Mouse (Mus musculus): ENCODE data around the gene Fbxo28. TPM values are rescaled to one million over a fixed set of nuclear protein-coding genes. Genes with fewer than 3 reads are reported as not detected.

Fbxo28 gene
- total and polyA plus RNA-seq, 3 experiments: 16.3 to 72.5 (median 17.2) TPM

- TF ChIP-seq CHD1 (IDR thresholded peaks at IDR 0.05; ENCODE audit: low read depth, low read length): no peak
Measured at GRCm38 (mm10) chr1:182371891-182372290, 30.5 kb upstream of the Fbxo28 start (continued).

GRCm38 (mm10) chr1:182369435-182369834 lies 28.0 kb upstream of the Fbxo28 start:
- DNase-seq (ENCODE audit: low read depth, low spot score): no peak
- no peak overlapping the region for H3K4me3 ChIP-seq (ENCODE audit: control insufficient read depth in 1 of 2, insufficient read depth in 1 of 2, low read depth in 2 of 2, low read length in 2 of 2)
- TF ChIP-seq ZNF384 (IDR thresholded peaks at IDR 0.05; ENCODE audit: low read depth, low read length) (no peak), MAFK (IDR thresholded peaks at IDR 0.05; ENCODE audit: borderline replicate concordance, low read depth, low read length) (no peak), MYC (IDR thresholded peaks at IDR 0.05; ENCODE audit: low read depth, low read length) (no peak), MXI1 (IDR thresholded peaks at IDR 0.05; ENCODE audit: low read depth, low read length) (no peak), RAD21 (IDR thresholded peaks at IDR 0.05; ENCODE audit: low read depth, low read length) (no peak), CHD2 (IDR thresholded peaks at IDR 0.05; ENCODE audit: low read length) (no peak), EP300 (IDR thresholded peaks at IDR 0.05; ENCODE audit: low read depth in 1 of 2, low read length in 2 of 2) (no peak), BHLHE40 (IDR thresholded peaks at IDR 0.05; ENCODE audit: borderline replicate concordance, low read depth, low read length) (no peak), ELF1 (IDR thresholded peaks at IDR 0.05; ENCODE audit: low read depth, low read length) (no peak)
- no peaks in the 10 kb centered on the region; a peak in 2 of 4 replicates for H3K27me3 ChIP-seq (ENCODE audit: control insufficient read depth in 1 of 2, insufficient read depth in 2 of 2, low read length in 2 of 2)
- no peak overlapping the region for H3K9ac ChIP-seq (ENCODE audit: control insufficient read depth, low read depth, low read length, poor library complexity, severe bottlenecking)
- H3K27ac ChIP-seq (ENCODE audit: control insufficient read depth, low read depth, low read length): no peak overlapping the region
- peaks cover 6 to 26% of the 10 kb centered on the region in 2 experiments for H3K4me1 ChIP-seq (ENCODE audit: control insufficient read depth in 1 of 2, insufficient read depth in 2 of 2, low read length in 2 of 2)
- no peaks in the 10 kb centered on the region for H3K9me3 ChIP-seq (replicated peaks; ENCODE audit: insufficient read depth, low read length)
- no peaks in the 10 kb centered on the region for H3K79me2 ChIP-seq (ENCODE audit: control insufficient read depth, insufficient read depth, low read length, poor library complexity)
- H3K36me3 ChIP-seq (ENCODE audit: control insufficient read depth in 1 of 2, insufficient read depth in 2 of 2, low read length in 2 of 2): peaks cover 0 to 13% of the 10 kb centered on the region in 2 experiments; a peak in 2 of 4 replicates

- DNase-seq (ENCODE audit: low read depth, low spot score): no peak
- Histone ChIP-seq H3K79me2 (ENCODE audit: control insufficient read depth, insufficient read depth, low read length, poor library complexity) (no peaks in the 10 kb centered on the region), H3K9ac (ENCODE audit: control insufficient read depth, low read depth, low read length, poor library complexity, severe bottlenecking) (no peak overlapping the region), H3K27ac (ENCODE audit: control insufficient read depth, low read depth, low read length) (no peak overlapping the region), H3K9me3 (replicated peaks; ENCODE audit: insufficient read depth, low read length) (no peaks in the 10 kb centered on the region), H3K4me1 (ENCODE audit: control insufficient read depth in 1 of 2, insufficient read depth in 2 of 2, low read length in 2 of 2) (peaks cover 6 to 32% of the 10 kb centered on the region in 2 experiments), H3K4me3 (ENCODE audit: control insufficient read depth in 1 of 2, insufficient read depth in 1 of 2, low read depth in 2 of 2, low read length in 2 of 2) (no peak overlapping the region), H3K36me3 (ENCODE audit: control insufficient read depth in 1 of 2, insufficient read depth in 2 of 2, low read length in 2 of 2) (peaks cover 0 to 17% of the 10 kb centered on the region in 2 experiments; a peak in 2 of 4 replicates), H3K27me3 (ENCODE audit: control insufficient read depth in 1 of 2, insufficient read depth in 2 of 2, low read length in 2 of 2) (no peaks in the 10 kb centered on the region; a peak in 2 of 4 replicates)
- no peak for TF ChIP-seq MXI1 (IDR thresholded peaks at IDR 0.05; ENCODE audit: low read depth, low read length)
- TF ChIP-seq MAZ (IDR thresholded peaks at IDR 0.05; ENCODE audit: low read depth, low read length): no peak
- TF ChIP-seq ELF1 (IDR thresholded peaks at IDR 0.05; ENCODE audit: low read depth, low read length): no peak
- no peak for TF ChIP-seq ZKSCAN1 (IDR thresholded peaks at IDR 0.05; ENCODE audit: low read depth, low read length)
Measured at GRCm38 (mm10) chr1:182368782-182369181, 27.4 kb upstream of the Fbxo28 start.

- no peaks in the 10 kb centered on the region; a peak in 2 of 4 replicates for H3K27me3 ChIP-seq (ENCODE audit: control insufficient read depth in 1 of 2, insufficient read depth in 2 of 2, low read length in 2 of 2)
- TF ChIP-seq ZMIZ1 (IDR thresholded peaks at IDR 0.05; ENCODE audit: low read depth, low read length): no peak
- TF ChIP-seq ETS1 (IDR thresholded peaks at IDR 0.05; ENCODE audit: low read depth, low read length): no peak
- H3K36me3 ChIP-seq (ENCODE audit: control insufficient read depth in 1 of 2, insufficient read depth in 2 of 2, low read length in 2 of 2): peaks cover 0 to 20% of the 10 kb centered on the region in 2 experiments; a peak in 2 of 4 replicates
- no peak for DNase-seq (ENCODE audit: low read depth, low spot score)
- H3K4me3 ChIP-seq (ENCODE audit: control insufficient read depth in 1 of 2, insufficient read depth in 1 of 2, low read depth in 2 of 2, low read length in 2 of 2): no peak overlapping the region
- peaks cover 6 to 35% of the 10 kb centered on the region in 2 experiments for H3K4me1 ChIP-seq (ENCODE audit: control insufficient read depth in 1 of 2, insufficient read depth in 2 of 2, low read length in 2 of 2)
- H3K9me3 ChIP-seq (replicated peaks; ENCODE audit: insufficient read depth, low read length): no peaks in the 10 kb centered on the region
- H3K9ac ChIP-seq (ENCODE audit: control insufficient read depth, low read depth, low read length, poor library complexity, severe bottlenecking): no peak overlapping the region
- no peaks in the 10 kb centered on the region for H3K79me2 ChIP-seq (ENCODE audit: control insufficient read depth, insufficient read depth, low read length, poor library complexity)
- no peak overlapping the region for H3K27ac ChIP-seq (ENCODE audit: control insufficient read depth, low read depth, low read length)
Measured at GRCm38 (mm10) chr1:182368309-182368708, 26.9 kb upstream of the Fbxo28 start.

Measured in MEL (cell line).